ENCODE assay signal across 9 mouse cellular contexts in genomic region chr10:97564957-97565856, GRCm38 (mm10). TPM values are rescaled to one million over a fixed set of nuclear protein-coding genes. Genes with fewer than 3 reads are reported as not detected.
DNase-seq lines count a peak whose midpoint lies in the region; ATAC-seq and TF ChIP-seq lines count a peak whose summit lies in the region.
"Had no signal": no experiment of that assay in that cellular context is flagged by ENCODE, and none has a peak within 500 bp of the region (broad histone marks: within the 10 kb centered on the region; RNA-seq: fewer than 3 reads in every experiment).

TSS of gene Lum (plus strand) at chr10:97565128.

- no peak for DNase-seq in adrenal gland, adult 8-10 months
- DNase-seq in gonadal fat pad, adult 2 months (ENCODE audit: low read depth): no peak
- peak; percentile 32 for DNase-seq in skeletal muscle tissue, adult 2 months (ENCODE audit: low read depth, low spot score)
- no peak for DNase-seq in B cell, adult 2 months
- DNase-seq in cerebellum, postnatal 4 days (ENCODE audit: low spot score in 2 of 2): no peak
- no peak for DNase-seq in urinary bladder, postnatal 36 days (ENCODE audit: low spot score in 2 of 2)

- H3K4me2 ChIP-seq in intestine, postnatal 0 days (replicated peaks; ENCODE audit: low read depth): peak within 1 kb of the TSS; percentile 38

- H3K9ac ChIP-seq in intestine, postnatal 0 days (ENCODE audit: low read depth, low read length): no peak within 1 kb of the TSS

- H3K9me3 ChIP-seq in intestine, postnatal 0 days (ENCODE audit: control insufficient read depth): no peaks in the 10 kb centered on the region

- no peaks in the 10 kb centered on the region for H3K36me3 ChIP-seq in intestine, postnatal 0 days (ENCODE audit: control insufficient read depth, insufficient read depth)

- no peaks in the 10 kb centered on the region for H3K4me1 ChIP-seq in brown adipose tissue, adult 24 weeks (ENCODE audit: control insufficient read depth, insufficient read depth, insufficient read length, low read length)
- H3K4me1 ChIP-seq in intestine, postnatal 0 days (replicated peaks; ENCODE audit: control insufficient read depth, insufficient read depth, low read length): no peaks in the 10 kb centered on the region

- peak within 1 kb of the TSS; percentile 25; the same call in 1 of the 2 replicates for H3K4me3 ChIP-seq in brown adipose tissue, adult 24 weeks (ENCODE audit: insufficient read depth, low read depth, low read length)
- H3K4me3 ChIP-seq in intestine, postnatal 0 days (ENCODE audit: low read depth, low read length): 0 out of 2 replicates have a peak within 1 kb of the TSS, but pooled peaks have one; percentile 5

- H3K27me3 ChIP-seq in intestine, postnatal 0 days (replicated peaks; ENCODE audit: control insufficient read depth, insufficient read depth, low read length): no peaks in the 10 kb centered on the region

- no peak for TF ChIP-seq CTCF in intestine, postnatal 0 days (IDR thresholded peaks at IDR 0.05; ENCODE audit: low read depth)

- WGBS in intestine, postnatal 0 days: 55% methylated on average over 10 of the region's 10 CpGs

- ATAC-seq in intestine, postnatal 0 days: no peak

- no peak within 1 kb of the TSS; the same call in 1 of the 2 replicates for H3K27ac ChIP-seq in brown adipose tissue, adult 24 weeks (replicated peaks; ENCODE audit: low read depth, low read length)
- peak within 1 kb of the TSS; percentile 35; the same call in 1 of the 2 replicates for H3K27ac ChIP-seq in intestine, postnatal 0 days (ENCODE audit: low read depth, low read length)

RNA-seq across cellular contexts. Expression of gene Lum, which starts in this region (rescaled TPM):
- total RNA-seq in adrenal gland, adult 8-10 months (2022): 10 to 100 TPM; 12.1 to 24.6 (median 20.5) TPM
- 40.1 and 44.9 TPM in 2 replicates for polyA plus RNA-seq in brown adipose tissue, adult 24 weeks (2012; ENCODE audit: insufficient read depth, insufficient read length, missing spikeins)
- 35.7 and 48.6 TPM in 2 replicates for polyA plus RNA-seq in gonadal fat pad, adult 2 months (2012; rRNA removed)
- polyA plus RNA-seq in intestine, postnatal 0 days (2015; fragmentation: Nextera tagmentation; extraction: Ambion mirVana): 108 and 111 TPM in 2 replicates
- total RNA-seq: neutrophil, adult 5-6 weeks had no signal
